Mouse (Mus musculus): Measurements from ENCODE around the gene Fbh1.
"Not testable (repeated sequence)": the region's sequence is repeated elsewhere in the genome, so short reads cannot be mapped to it uniquely, and the experiment has no call there.

Gene Fbh1

DNA sequence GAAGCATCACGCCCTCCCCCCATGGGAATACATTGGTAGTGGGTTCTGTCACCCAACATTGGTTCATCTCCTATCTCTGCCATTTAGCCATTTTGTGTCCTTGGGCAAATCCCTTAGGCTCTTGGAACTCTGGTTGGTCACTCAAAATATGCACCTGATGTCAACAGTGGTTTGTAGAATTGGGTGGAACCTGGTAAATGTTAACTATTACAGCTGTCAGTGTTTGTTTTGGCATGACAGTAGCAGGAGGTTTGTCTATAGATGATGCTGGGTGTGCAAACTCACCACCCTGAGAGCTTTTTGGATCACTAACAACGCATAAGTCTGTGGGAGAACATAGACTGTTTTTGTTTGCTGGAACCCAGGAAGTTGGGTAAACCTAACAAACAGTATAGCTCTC is 58.8 kb downstream of the Fbh1 start:
- no peak for DNase-seq

DNA sequence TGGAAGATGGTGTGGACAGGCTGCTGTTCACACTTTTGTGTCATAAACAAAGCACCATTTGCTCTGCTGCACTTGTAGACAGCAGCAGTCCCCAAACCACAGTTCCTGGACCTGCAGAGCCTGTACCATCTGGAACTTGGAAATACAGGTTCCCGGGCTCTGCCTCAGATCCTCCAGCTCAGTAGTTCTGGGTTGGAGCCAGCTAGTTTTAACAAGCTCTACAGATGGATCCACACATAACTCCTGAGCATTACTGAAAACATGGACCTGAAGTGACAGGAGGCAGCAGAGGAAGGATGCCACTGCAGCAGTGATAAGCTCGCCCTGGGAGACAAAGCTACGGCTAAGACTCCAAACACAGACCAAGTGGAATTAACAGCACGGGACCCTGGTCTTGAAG is 62.8 kb downstream of the Fbh1 start:
- DNase-seq, result no peak

- no peak for DNase-seq
Observed at GRCm38 (mm10) chr2:11713021-11713420, 64.4 kb downstream of the Fbh1 start.

GRCm38 (mm10) chr2:11712483-11712990 is 64.8 kb downstream of the Fbh1 start:
- no peak for DNase-seq

- DNase-seq, result not testable (repeated sequence)
Observed at GRCm38 (mm10) chr2:11710101-11710500, 67.3 kb downstream of the Fbh1 start.

DNA sequence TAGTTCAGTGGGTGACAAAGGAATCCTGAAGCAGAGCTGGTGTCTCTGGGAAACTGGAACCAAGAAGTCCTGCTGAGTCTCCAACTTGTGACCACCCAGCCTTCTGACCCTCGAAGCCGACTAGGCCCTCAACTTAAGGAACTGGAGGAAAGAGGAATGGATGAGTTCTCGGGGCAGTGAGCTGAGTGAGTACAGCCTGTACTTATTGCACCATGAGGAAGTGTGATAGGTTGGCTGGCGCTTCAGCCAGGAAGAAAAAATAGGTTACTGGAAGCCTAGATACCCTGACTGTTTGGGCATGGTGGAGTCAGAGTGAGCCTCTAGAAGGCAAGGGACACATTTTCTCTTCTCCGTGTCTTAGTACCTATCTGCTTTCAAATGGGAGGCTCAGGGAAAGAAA is 68.8 kb downstream of the Fbh1 start:
- DNase-seq, result no peak

DNA sequence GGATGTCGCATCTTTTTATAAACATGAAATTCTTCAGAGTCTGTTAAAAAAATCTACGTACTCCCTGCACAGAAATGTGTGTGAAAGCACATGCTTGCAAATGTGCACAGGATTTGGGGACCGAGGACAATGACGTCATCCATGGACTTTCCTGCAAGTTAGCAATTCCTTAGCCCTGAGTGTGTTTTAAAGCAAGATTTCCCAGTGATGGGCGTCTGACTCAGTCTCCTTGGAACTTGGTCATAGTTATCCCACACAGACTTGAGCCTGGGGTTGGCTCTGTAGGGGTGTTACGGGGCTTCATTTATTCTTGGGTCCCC is 70.7 kb downstream of the Fbh1 start:
- no peak for DNase-seq

DNA sequence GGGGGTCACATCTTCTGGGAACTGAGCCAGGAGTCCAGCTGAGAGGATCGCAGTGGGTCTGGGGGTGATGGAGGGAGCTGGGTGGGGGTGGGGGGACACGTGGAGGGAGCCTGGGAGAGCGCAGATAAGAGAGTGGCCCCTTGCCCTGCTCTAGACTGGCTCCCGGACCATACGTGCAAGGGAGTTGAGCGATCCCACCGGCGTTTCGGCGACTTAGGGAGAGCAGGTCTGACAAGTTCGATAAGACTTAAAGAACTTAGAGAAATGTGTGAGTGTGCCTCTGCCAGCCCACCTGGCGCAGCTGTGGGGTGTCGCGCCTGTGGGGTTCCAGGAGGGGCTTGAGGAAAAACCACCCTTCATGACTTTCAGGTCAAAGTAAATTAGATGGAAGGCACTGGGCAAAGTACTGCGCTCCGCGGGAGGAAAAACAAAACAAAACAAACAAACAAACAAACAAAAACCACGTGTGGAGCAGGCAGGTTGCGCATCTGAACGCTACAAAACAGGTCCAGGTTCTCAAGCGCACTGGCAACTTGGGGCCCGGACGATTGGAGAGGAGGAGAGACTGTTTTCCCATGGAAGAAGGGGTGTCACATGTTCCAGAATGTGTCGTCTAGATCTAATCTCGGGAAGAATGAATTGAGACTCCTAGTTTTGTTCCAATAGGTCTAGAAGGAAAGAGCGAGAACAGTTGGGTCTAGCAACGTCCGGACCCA is 71.2 kb downstream of the Fbh1 start:
- DNase-seq, result no peak

DNA sequence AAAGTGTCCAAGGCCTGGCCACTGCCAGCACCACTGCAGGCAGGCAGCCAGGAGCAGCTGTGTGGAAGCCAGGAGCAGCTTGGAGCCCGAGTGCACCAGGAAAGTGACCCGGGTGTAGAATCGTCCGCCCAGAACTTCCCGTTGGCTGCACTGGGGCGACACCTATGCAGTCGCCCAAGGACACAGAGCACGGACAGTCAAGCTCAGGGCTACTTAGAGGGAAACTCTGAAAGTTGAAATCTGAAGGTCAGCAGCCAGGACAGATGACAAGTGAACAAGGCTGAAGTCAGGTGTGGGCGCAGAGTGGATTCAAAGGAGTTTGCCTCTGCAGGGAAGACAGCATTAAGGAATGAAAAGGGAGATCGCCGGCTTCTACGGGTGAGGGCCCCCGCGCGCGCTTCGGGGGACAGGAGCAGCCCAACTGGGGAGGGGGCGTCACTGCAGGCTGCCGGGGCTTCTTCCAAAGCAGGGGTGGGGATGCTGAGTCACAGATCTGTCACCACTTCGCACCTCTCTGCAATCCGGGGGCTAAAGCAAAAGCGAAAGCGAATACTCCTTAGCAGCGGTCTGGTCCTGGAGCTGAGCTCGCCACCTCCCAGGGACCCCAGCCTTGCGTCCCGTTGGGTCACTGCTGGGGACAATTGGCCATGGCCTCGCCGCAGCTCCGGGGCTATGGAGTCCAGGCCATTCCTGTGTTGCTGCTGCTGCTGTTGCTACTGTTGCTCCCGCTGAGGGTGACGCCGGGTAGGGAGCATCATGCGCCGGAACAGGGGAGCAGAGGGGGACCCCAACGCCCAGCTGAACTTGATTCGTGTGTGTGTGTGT is 72.0 kb downstream of the Fbh1 start, which contains the start of gene Il15ra:
TSS of gene Il15ra (plus strand) at position 90 of the 825 bp plus-strand sequence.
- peak; percentile 16 to 27 for DNase-seq

GRCm38 (mm10) chr2:11699905-11700304 is 77.5 kb downstream of the Fbh1 start:
- no peak for DNase-seq

GRCm38 (mm10) chr2:11698994-11699393 is 78.4 kb downstream of the Fbh1 start:
- DNase-seq, result no peak

- no peak for DNase-seq
Observed at GRCm38 (mm10) chr2:11695867-11696266, 81.5 kb downstream of the Fbh1 start.

GRCm38 (mm10) chr2:11694104-11694503 is 83.3 kb downstream of the Fbh1 start:
- no peak for DNase-seq

GRCm38 (mm10) chr2:11693352-11693751 is 84.0 kb downstream of the Fbh1 start:
- DNase-seq, result no peak
